Mouse (Mus musculus) thymus, adult 2 months (tissue): ENCODE data around the gene Fgf18. TPM values are rescaled to one million over a fixed set of nuclear protein-coding genes. Genes with fewer than 3 reads are reported as not detected.

Source experiments
- DNase-seq: peaks from one replicate; pipeline ENCODE4 v3.0.0; 2021
- H3K27ac ChIP-seq: fragments of 200-500 bp; 2 replicates; pipeline ENCODE4 v1.5.1; 2012; ENCODE audit warnings: low read length, control low read depth; ENCODE audit not compliant: control insufficient read depth, insufficient read depth
- H3K27me3 ChIP-seq: fragments of 200-500 bp; 2 replicates; pipeline ENCODE4 v1.6.1; 2012; ENCODE audit warnings: mild to moderate bottlenecking, low read length, moderate library complexity, mixed read lengths; ENCODE audit not compliant: control insufficient read depth, insufficient read depth
- H3K36me3 ChIP-seq: fragments of 200-500 bp; 2 replicates; pipeline ENCODE4 v1.6.1; 2012; ENCODE audit warnings: mild to moderate bottlenecking, low read length, moderate library complexity; ENCODE audit not compliant: control insufficient read depth, insufficient read depth
- H3K4me1 ChIP-seq: fragments of 200-500 bp; replicated peaks from 2 replicates; pipeline ENCODE4 v1.6.1; 2012; ENCODE audit warnings: low read length; ENCODE audit not compliant: control insufficient read depth, insufficient read depth
- H3K4me3 ChIP-seq: fragments of 200-500 bp; 2 replicates; pipeline ENCODE4 v1.5.1; 2012; ENCODE audit warnings: mild to moderate bottlenecking, low read length, control low read depth, moderate library complexity; ENCODE audit not compliant: control insufficient read depth, insufficient read depth
- CTCF ChIP-seq: fragments of 200-500 bp; IDR thresholded peaks from 2 replicates; pipeline ENCODE4 v1.5.1; 2012; ENCODE audit warnings: mild to moderate bottlenecking, control low read depth, low read length, moderate library complexity, borderline replicate concordance; ENCODE audit not compliant: control insufficient read depth, poor library complexity, insufficient read depth; ENCODE audit errors: extremely low read depth
- POLR2A ChIP-seq: fragments of 200-500 bp; IDR thresholded peaks from 2 replicates; pipeline ENCODE4 v1.6.1; 2012; ENCODE audit warnings: mild to moderate bottlenecking, low read length, control low read depth, moderate library complexity; ENCODE audit not compliant: control insufficient read depth, poor library complexity, insufficient read depth; ENCODE audit errors: extremely low read depth
- WGBS: fragments of 180-500 bp; shearing (Covaris S2); methylation state at CpG from one replicate; pipeline ENCODE4 v1.1.7; 2018; 5-methylcytosine and 5-hydroxymethylcytosine counted together
- polyA plus RNA-seq: library from polyadenylated mRNA; depleted of rRNA; stranded (reverse); fragments of >200 nt; gene quantifications from 2 replicates; pipeline ENCODE4 v1.2.3, GENCODE M21; 2012

Gene Fgf18
- polyA plus RNA-seq, 1 experiment: 0.15 TPM

GRCm38 (mm10) chr11:33159741-33160140 lies 12.5 kb upstream of the Fgf18 start:
- no peak for DNase-seq
- no peak overlapping the region for H3K27ac ChIP-seq
- no peak overlapping the region for H3K4me3 ChIP-seq
- TF ChIP-seq CTCF (no peak), POLR2A (no peak)
- H3K36me3 ChIP-seq: peaks cover 46% of the 10 kb centered on the region
- 96% methylated on average over 3 of the region's 3 CpGs for whole genome bisulfite sequencing
- no peaks in the 10 kb centered on the region for H3K27me3 ChIP-seq
- H3K4me1 ChIP-seq: peaks cover 5% of the 10 kb centered on the region

GRCm38 (mm10) chr11:33157453-33158196 lies 10.4 kb upstream of the Fgf18 start:
- 93% methylated on average over 2 of the region's 2 CpGs for WGBS
- Histone ChIP-seq H3K27me3 (no peaks in the 10 kb centered on the region), H3K36me3 (peaks cover 63% of the 10 kb centered on the region), H3K4me3 (no peak overlapping the region), H3K4me1 (no peaks in the 10 kb centered on the region; the same call in 1 of the 2 replicates), H3K27ac (no peak overlapping the region)
- TF ChIP-seq CTCF (no peak), POLR2A (no peak)
- DNase-seq: no peak

DNA sequence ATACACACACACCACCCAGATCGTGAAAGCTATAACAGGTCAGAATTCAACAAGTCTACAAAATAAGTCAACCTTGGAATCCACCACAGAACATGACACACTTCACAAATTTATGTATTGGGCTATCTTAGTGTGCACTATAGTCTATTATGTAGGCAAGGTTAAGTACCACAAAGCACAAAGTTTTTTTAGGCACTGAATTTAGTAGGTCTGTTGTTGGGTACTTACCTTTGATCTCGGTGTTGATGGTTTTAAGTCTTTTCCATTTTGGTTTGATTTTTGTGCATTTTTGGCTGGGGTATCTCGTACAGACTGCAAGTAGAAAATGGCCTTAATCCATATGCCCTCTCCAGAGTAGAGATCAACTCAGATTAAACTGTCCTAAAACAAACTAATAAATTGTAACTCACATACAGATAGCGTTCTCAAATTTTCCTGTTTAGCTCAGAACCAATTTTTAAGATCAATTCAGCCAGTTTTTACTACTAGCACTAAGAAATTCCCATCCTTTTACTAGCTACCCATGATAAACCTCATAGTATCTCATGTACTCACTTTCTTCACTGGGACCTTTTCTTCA lies 9.3 kb upstream of the Fgf18 start:
- TF ChIP-seq POLR2A (no peak), CTCF (no peak)
- H3K27ac ChIP-seq: no peak overlapping the region
- DNase-seq: no peak
- H3K27me3 ChIP-seq: no peaks in the 10 kb centered on the region
- no peak overlapping the region for H3K4me3 ChIP-seq
- no peaks in the 10 kb centered on the region for H3K4me1 ChIP-seq
- H3K36me3 ChIP-seq: peaks cover 70% of the 10 kb centered on the region
- WGBS: 93% methylated on average over 4 of the region's 4 CpGs

DNA sequence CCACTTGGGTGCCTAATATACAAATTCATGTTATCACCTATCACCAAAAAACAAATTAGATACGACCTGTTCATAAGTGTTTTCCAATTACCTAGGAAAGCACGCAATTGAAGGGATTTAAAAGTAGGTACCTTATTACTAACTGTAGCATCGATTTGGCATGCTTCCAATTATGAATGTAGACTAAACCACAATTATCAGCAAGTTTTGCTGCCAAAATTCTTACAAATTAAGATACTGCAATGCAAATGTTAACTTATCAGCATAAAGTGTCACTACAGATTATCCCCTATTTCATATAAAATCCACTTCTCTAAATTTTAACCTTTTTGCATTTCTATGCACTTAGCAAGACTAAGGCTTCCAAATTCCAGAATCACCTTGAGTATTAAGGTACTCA lies 7.3 kb upstream of the Fgf18 start:
- 93% methylated on average over 3 of the region's 3 CpGs for WGBS
- H3K27ac ChIP-seq: no peak overlapping the region
- TF ChIP-seq POLR2A: no peak
- no peak for TF ChIP-seq CTCF
- no peaks in the 10 kb centered on the region for H3K4me1 ChIP-seq
- H3K36me3 ChIP-seq: peaks cover 73% of the 10 kb centered on the region
- no peak overlapping the region for H3K4me3 ChIP-seq
- DNase-seq: no peak
- no peaks in the 10 kb centered on the region for H3K27me3 ChIP-seq

GRCm38 (mm10) chr11:33152997-33153396 lies 5.8 kb upstream of the Fgf18 start:
- no peaks in the 10 kb centered on the region for H3K27me3 ChIP-seq
- peaks cover 68% of the 10 kb centered on the region for H3K36me3 ChIP-seq
- DNase-seq: no peak
- 100% methylated on average over 1 of the region's 1 CpGs for WGBS
- TF ChIP-seq CTCF (no peak), POLR2A (no peak)
- no peak overlapping the region for H3K27ac ChIP-seq
- H3K4me1 ChIP-seq: peaks cover 3% of the 10 kb centered on the region
- H3K4me3 ChIP-seq: no peak overlapping the region

GRCm38 (mm10) chr11:33151780-33152145 lies 4.6 kb upstream of the Fgf18 start:
- Histone ChIP-seq H3K27me3 (peaks cover 4% of the 10 kb centered on the region; the same call in 1 of the 2 replicates), H3K4me1 (peaks cover 13% of the 10 kb centered on the region), H3K27ac (no peak overlapping the region), H3K36me3 (peaks cover 59% of the 10 kb centered on the region), H3K4me3 (no peak overlapping the region)
- WGBS: 92% methylated on average over 4 of the region's 4 CpGs
- no peak for DNase-seq
- no peak for TF ChIP-seq CTCF
- TF ChIP-seq POLR2A: no peak

DNA sequence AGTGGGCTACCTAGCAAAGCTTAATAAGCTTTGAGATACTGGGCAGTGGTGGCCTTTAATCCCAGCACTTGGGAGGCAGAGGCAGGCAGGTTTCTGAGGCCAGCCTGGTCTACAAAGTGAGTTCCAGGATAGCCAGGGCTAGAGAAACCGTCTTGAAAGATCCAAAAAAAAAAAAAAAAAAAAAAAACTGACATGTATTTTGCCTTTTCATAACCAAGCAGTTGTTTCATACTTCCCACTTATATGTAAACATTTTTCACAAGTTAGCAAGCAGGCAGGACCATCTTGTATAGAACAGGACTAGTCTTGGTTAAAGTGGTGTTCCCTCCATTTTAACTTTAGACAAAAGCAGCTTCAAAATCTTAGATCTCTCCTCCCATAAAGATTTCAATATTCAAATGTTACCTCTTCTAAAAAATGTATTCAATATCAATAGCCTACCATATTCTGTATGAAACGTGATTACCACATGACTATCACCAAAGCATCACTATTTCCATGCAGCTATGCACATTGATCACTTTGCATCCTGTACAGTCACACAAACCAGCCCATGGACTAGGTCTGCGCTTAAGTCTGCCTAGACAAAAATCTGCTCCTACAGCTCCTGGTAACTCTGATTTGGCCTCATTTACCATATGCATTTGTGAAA lies 4.1 kb upstream of the Fgf18 start:
- no peak overlapping the region for H3K27ac ChIP-seq
- H3K36me3 ChIP-seq: peaks cover 54% of the 10 kb centered on the region
- no peak overlapping the region for H3K4me3 ChIP-seq
- H3K4me1 ChIP-seq: peaks cover 15% of the 10 kb centered on the region
- peaks cover 7% of the 10 kb centered on the region; the same call in 1 of the 2 replicates for H3K27me3 ChIP-seq
- no peak for DNase-seq
- WGBS: 86% methylated on average over 3 of the region's 3 CpGs
- no peak for TF ChIP-seq POLR2A
- TF ChIP-seq CTCF: no peak
